Mouse (Mus musculus) liver, adult 2 months (tissue): ENCODE results near the gene Smarca1. TPM values are rescaled to one million over a fixed set of nuclear protein-coding genes. Genes with fewer than 3 reads are reported as not detected.

Source experiments
- DNase-seq: peaks from one replicate; pipeline ENCODE4 v3.0.0-alpha.2; 2011; ENCODE audit warnings: low read depth, low spot score; ENCODE audit errors: extremely low read depth
- H3K27ac ChIP-seq: fragments of 200-500 bp; replicated peaks from 2 replicates; pipeline ENCODE4 v1.5.1; 2012; ENCODE audit warnings: low read depth, mild to moderate bottlenecking, control low read depth, inconsistent platforms, low read length; ENCODE audit not compliant: insufficient read depth
- H3K27me3 ChIP-seq: fragments of 200-500 bp; 2 replicates; pipeline ENCODE4 v1.6.1; 2012; ENCODE audit warnings: mild to moderate bottlenecking, moderate library complexity, low read length, inconsistent platforms; ENCODE audit not compliant: control insufficient read depth, insufficient read depth
- H3K36me3 ChIP-seq: fragments of 200-500 bp; 2 replicates; pipeline ENCODE4 v1.6.1; 2012; ENCODE audit warnings: low read length, inconsistent platforms; ENCODE audit not compliant: control insufficient read depth, insufficient read depth
- H3K4me1 ChIP-seq: fragments of 200-500 bp; 2 replicates; pipeline ENCODE4 v1.6.1; 2011; ENCODE audit warnings: low read length; ENCODE audit not compliant: control insufficient read depth, insufficient read depth
- H3K4me3 ChIP-seq: fragments of 200-500 bp; 2 replicates; pipeline ENCODE4 v1.5.1; 2011; ENCODE audit warnings: low read depth, mild to moderate bottlenecking, control low read depth, low read length, moderate library complexity; ENCODE audit not compliant: insufficient read depth
- H3K79me2 ChIP-seq: fragments of 200-500 bp; 2 replicates; pipeline ENCODE4 v1.6.1; 2012; ENCODE audit warnings: inconsistent platforms, mild to moderate bottlenecking, low read length, moderate library complexity; ENCODE audit not compliant: control insufficient read depth, insufficient read depth
- H3K9ac ChIP-seq: fragments of 200-500 bp; 2 replicates; pipeline ENCODE4 v1.6.1; 2012; ENCODE audit warnings: low read depth, mild to moderate bottlenecking, control low read depth, inconsistent platforms, low read length
- CTCF ChIP-seq: fragments of 200-500 bp; IDR thresholded peaks from 2 replicates; pipeline ENCODE4 v1.5.1; 2011; ENCODE audit warnings: low read depth, low read length, control low read depth
- POLR2A ChIP-seq: fragments of 200-500 bp; IDR thresholded peaks from 2 replicates; pipeline ENCODE4 v1.6.1; 2011; ENCODE audit warnings: low read length, control low read depth; ENCODE audit not compliant: insufficient read depth; ENCODE audit errors: extremely low read depth
- WGBS: fragments of 180-500 bp; shearing (Covaris S2); methylation state at CpG from one replicate; pipeline ENCODE4 v1.1.7; 2018; 5-methylcytosine and 5-hydroxymethylcytosine counted together
- polyA plus RNA-seq: library from polyadenylated mRNA; depleted of rRNA; stranded (reverse); fragments of >200 nt; gene quantifications from 2 replicates; pipeline ENCODE4 v1.2.3, GENCODE M21; 2012
- total RNA-seq: library from RNA; depleted of rRNA; stranded (reverse); fragments of >200 nt; gene quantifications from 2 replicates; pipeline ENCODE4 v1.2.3, GENCODE M21; 2014

The Smarca1 gene
- total and polyA plus RNA-seq, 2 experiments = 0.18 TPM; not detected in 1

DNA sequence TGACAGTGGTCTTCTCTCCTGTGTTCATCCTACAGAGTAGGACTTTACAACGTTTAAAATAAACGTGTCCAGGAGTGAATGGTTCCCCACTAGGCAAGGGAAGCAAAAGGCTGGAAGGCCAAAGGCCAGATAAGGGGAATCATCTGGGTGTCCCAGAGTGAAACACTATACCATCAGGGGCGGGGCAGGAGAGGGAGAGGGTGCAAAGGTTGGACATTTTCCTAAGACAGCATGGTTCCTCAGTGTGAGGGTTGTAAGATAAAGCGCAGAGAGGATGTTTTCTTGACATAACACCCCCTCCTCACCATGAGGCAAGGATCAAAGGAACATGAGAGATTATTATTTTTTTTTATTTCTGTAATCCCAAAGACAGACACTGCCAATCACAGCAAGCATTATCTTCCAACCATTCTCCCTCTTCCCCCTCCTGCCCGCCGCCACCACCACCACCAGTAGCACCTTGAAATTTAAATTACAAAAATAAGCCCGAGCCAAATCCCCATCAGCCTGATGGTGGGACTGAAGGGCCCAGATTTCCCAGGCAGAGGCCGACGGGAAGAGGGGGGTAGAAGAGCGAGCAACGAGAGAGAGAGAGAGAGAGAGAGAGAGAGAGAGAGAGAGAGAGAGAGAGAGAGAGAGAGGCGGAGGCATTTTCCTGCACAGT is 1.4 kb downstream of the Smarca1 start:
- 14% methylated on average over 11 of the region's 12 CpGs for WGBS

DNA sequence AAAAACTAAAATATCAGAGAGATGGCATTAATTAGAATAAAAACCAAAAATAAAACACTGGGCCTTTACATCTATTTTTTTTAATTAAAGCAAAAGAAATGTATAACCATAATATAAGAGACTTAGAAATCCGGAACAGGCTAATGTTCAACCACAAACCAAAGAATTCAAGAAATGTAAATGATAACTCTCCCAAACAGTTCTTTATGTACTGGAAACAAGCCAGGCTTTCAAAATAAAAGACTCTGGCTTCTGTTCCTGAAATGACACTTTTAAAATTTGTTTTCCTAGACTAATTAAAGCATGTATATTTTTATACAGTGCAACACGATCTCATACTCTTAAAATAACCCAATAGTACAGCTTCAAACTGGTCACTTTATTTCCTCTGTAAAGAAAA is 5.4 kb downstream of the Smarca1 start:
- TF ChIP-seq POLR2A = no peak
- no peak for TF ChIP-seq CTCF
- H3K27ac ChIP-seq = no peak overlapping the region
- H3K4me1 ChIP-seq = no peaks in the 10 kb centered on the region
- H3K4me3 ChIP-seq = no peak overlapping the region
- DNase-seq = no peak
- WGBS = 64% methylated on average over 2 of the region's 2 CpGs
- no peaks in the 10 kb centered on the region for H3K27me3 ChIP-seq
- no peaks in the 10 kb centered on the region for H3K36me3 ChIP-seq
- H3K79me2 ChIP-seq = no peaks in the 10 kb centered on the region
- H3K9ac ChIP-seq = no peak overlapping the region

More for the DNA sequence above, 1.4 kb downstream of the Smarca1 start:
- H3K4me3 ChIP-seq = peak overlapping the region; percentile 55; the same call in 1 of the 2 replicates
- no peak for DNase-seq
- no peak for TF ChIP-seq POLR2A
- TF ChIP-seq CTCF = no peak
- no peak overlapping the region for H3K9ac ChIP-seq
- no peaks in the 10 kb centered on the region for H3K4me1 ChIP-seq
- no peaks in the 10 kb centered on the region for H3K79me2 ChIP-seq
- no peaks in the 10 kb centered on the region for H3K27me3 ChIP-seq
- no peaks in the 10 kb centered on the region for H3K36me3 ChIP-seq
- no peak overlapping the region for H3K27ac ChIP-seq

DNA sequence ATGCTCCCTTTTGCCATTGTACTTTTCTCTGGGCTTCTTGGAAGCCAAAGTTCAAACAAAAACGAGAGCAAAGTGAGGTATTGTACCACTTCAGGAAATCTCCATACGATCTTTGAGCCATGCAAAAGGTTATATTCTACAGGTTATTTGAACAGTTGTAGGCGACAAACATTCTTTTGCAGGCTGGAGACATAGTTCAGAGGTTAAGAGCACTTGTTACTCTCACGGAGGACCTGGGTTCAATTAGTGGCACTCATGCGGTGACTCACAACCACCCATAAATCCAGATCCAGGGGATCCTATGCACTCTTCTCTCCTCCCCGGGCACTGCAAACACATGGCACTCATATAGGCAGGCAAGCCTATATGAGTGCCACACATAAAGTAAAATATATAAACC is 10.0 kb downstream of the Smarca1 start:
- Histone ChIP-seq H3K4me3 (no peak overlapping the region), H3K4me1 (no peaks in the 10 kb centered on the region), H3K27ac (no peak overlapping the region), H3K36me3 (no peaks in the 10 kb centered on the region), H3K79me2 (no peaks in the 10 kb centered on the region), H3K9ac (no peak overlapping the region), H3K27me3 (no peaks in the 10 kb centered on the region)
- TF ChIP-seq CTCF (no peak), POLR2A (no peak)
- DNase-seq = no peak
- 58% methylated on average over 6 of the region's 6 CpGs for WGBS

DNA sequence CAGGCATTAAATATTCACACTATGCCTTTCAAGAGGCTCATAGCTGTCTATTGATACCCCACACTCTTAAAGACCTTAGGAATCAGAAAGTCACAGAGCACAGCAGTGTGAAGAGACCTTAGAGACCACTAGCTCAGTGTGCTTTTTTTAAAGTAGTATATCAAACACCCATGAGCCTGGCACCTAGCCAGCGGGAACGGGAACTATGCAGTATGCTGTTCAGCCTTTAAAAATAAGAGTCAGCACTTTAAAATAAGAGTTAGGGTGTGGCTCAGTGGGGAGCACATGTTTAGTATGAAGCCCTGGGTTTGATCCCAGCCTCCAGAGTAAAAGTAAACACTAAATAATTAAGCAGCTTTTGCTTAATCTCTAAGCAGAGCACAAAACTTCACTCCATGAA is 12.7 kb downstream of the Smarca1 start:
- Histone ChIP-seq H3K4me1 (no peaks in the 10 kb centered on the region), H3K27me3 (no peaks in the 10 kb centered on the region), H3K9ac (no peak overlapping the region), H3K27ac (no peak overlapping the region), H3K4me3 (no peak overlapping the region), H3K79me2 (no peaks in the 10 kb centered on the region), H3K36me3 (no peaks in the 10 kb centered on the region)
- WGBS = 26% methylated on average over 2 of the region's 2 CpGs
- DNase-seq = no peak
- TF ChIP-seq POLR2A (no peak), CTCF (no peak)

DNA sequence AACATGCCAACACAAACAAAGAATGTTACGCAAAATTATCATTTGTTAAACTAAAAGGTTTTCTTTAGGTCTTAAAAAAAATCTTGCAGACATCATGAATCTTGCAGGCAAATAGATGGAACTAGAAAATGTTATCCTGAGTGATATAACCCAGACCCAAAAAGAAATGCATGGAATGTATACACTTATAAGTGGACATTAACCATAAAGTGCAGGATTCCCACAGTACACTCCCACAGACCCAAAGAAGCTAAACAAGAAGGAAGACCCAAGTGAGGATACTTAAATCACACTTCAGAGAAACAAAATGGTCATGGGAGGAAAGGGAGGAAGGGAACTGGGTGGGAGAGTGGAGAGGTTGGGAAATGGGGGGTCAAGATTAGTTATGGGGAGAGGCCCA is 34.2 kb downstream of the Smarca1 start:
- no peak overlapping the region for H3K9ac ChIP-seq
- 92% methylated on average over 1 of the region's 1 CpGs for WGBS
- H3K79me2 ChIP-seq = no peaks in the 10 kb centered on the region
- no peaks in the 10 kb centered on the region for H3K27me3 ChIP-seq
- H3K4me3 ChIP-seq = no peak overlapping the region
- H3K27ac ChIP-seq = no peak overlapping the region
- no peaks in the 10 kb centered on the region for H3K4me1 ChIP-seq
- no peak for DNase-seq
- no peak for TF ChIP-seq CTCF
- H3K36me3 ChIP-seq = no peaks in the 10 kb centered on the region

DNA sequence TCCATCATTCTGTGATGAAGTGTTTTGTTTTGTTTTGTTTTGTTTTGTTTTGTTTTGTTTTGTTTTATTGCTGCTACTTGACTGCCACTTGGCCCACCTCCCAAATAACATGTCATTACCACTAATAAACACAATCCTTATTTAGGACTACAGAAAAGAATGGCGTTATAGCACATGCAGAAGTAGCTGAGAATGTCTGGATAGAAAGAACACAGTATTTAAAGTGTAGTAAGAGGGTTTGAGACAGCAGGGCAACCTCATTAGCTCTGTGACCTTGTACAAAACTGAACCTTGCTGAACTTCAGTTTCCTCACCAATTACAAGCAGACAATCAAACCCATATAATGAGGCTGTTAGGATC is 57.0 kb downstream of the Smarca1 start:
- Histone ChIP-seq H3K27me3 (no peaks in the 10 kb centered on the region), H3K79me2 (no peaks in the 10 kb centered on the region), H3K9ac (no peak overlapping the region), H3K4me3 (no peak overlapping the region), H3K4me1 (no peaks in the 10 kb centered on the region), H3K36me3 (no peaks in the 10 kb centered on the region), H3K27ac (no peak overlapping the region)
- 81% methylated on average over 1 of the region's 1 CpGs for WGBS
- TF ChIP-seq CTCF (no peak), POLR2A (no peak)
- DNase-seq = no peak
